Mouse (Mus musculus): ENCODE measurements around the gene Cul9.

GRCm38 (mm10) chr17:46521174-46521573 lies 25.0 kb downstream of the Cul9 start:
- TF ChIP-seq CTCF (IDR thresholded peaks at IDR 0.05; ENCODE audit: insufficient read depth, low read depth, low read length) (no peak), POLR2A (IDR thresholded peaks at IDR 0.05; ENCODE audit: insufficient read depth, low read depth, low read length) (no peak)
